Mouse (Mus musculus) adrenal gland, adult 2 months (tissue): ENCODE results near the gene Fam76a. TPM values are rescaled to one million over a fixed set of nuclear protein-coding genes. Genes with fewer than 3 reads are reported as not detected.
A peak's percentile ranks its signal among the peaks of the same experiment; 100 is the strongest.

Source experiments
- DNase-seq: peaks from one replicate; pipeline ENCODE4 v3.0.0; 2021
- polyA plus RNA-seq: library from polyadenylated mRNA; depleted of rRNA; stranded (reverse); fragments of >200 nt; gene quantifications from 2 replicates; pipeline ENCODE4 v1.2.3, GENCODE M21; 2012; rRNA removed
- total RNA-seq, 2 experiments: library from RNA; stranded (reverse); gene quantifications; 2 replicates each; pipeline ENCODE4 v1.2.3; 2021

The Fam76a gene
- total and polyA plus RNA-seq, 3 experiments, result 13.2 to 35.4 (median 27.7) TPM

DNA sequence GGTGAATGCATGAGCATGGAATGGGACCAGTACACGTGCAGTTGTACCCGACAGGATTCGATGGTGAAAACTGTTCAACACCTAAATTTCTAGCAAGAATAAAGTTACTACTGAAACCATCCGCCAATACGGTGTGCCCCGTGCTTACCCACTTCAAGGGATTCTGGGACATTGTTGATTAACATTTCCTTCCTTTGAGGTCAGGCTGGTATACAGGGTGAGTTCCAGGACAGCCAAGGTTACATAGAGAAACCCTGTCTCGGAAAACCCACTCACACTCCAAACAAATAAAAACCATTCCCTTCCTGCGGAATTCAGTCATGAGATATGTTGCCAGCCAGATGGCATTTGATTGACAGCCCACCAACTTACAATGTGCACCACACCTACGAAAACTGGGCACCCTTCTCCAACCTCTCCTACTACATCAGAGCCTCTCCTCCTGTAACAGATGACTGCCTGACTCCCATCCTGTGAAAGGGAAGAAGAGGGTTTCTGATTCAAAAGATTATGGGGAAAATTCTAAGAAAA lies 37.4 kb downstream of the Fam76a start:
- no peak for DNase-seq

DNA sequence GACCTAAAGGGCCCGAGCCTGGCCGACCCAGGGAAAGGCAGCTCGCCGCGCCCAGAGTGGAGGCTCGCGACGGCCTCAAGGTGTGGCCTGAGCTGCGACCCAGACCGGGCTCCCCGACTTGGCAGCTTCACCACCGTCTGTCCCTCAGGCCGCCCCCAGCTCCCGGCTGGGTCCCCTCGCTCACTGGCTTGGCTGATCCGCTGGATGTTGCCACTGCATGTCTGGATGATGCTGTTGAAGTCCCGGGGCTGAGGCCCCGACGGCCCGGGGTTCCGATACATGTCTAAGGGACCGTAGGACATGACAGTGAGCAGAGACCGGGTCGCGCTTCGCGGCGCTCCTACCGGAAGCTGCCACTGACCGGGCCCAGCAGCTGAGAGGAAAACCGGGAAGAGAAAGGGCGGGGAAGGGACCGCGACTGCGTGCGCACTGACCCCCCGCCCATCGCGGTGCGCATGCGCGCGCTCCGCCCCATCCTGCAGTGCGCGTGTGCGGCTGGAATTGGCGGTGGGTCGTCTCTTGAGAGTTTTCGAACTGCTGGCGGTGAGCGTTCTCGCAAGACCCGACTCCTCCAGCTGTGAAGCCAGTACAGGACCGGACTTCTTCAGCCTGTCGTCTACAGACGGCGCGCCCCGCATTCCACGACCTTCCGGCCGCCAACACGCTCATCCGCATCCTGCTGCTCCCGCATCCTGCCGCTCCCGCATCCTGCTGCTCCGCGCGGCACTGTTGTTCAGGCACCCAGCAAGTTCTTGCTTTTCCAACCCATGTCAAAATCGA lies 38.1 kb downstream of the Fam76a start, which contains the start of gene Stx12:
Gene Stx12, minus strand, starts transcription at position 446 of the 780 bp plus-strand sequence.
- DNase-seq, result peak; percentile 94

DNA sequence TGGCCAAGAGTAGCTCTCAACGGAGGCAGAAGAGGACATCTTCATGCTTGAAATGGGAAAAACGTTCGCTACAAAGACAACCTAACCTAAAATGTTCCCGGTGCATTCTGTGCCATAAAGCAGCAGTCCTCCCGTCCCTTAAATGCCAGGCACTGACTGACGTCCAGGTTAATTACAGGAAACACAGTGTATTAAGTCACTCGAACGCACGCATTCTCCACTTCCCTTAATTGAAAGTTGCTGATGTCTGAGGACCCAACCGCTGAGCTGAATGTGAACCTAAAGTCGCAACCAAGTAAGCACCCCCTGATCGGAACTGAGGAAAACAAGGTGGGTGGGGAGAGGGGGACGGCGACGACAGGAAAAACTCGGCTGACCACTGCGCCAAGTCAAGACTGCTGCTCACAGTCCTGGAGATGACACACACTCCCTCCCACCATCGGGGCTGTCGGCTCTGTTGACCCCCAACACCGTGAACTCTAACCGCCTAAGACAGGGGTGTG lies 38.7 kb downstream of the Fam76a start:
- DNase-seq, result peak; percentile 15

DNA sequence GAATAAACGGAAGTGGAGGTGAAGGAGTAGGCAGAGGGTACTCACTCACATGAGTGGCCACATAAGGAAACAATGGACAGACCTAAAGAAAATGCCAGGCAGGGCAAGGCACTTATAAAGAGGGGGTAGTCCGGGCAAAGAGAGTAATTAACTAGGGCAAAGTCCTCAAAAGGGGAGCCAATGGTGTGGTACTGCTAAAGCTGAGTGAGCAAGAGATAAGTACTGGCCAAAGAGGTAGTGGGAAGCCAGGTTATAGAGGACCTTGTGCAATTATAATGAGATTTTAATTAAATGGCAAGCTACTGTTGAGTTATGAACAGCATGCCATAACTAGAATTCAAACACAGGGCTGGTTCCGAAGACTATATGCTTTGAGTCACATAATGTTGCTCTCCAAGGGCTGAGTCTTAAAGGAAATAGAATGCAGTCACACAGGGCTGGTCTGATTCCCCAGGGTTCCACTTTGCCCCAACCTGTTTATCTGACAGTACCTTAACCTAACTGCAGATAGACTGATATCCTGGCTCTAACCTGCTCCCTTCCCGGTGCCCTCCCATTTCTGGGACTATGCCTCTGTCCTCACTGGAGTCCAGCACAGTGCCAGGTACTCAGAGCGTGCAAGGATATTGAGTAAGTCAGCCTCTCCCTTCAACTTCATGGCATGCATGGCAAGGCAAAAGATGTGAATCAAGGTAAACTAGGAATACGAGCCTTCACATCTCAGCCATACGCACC lies 47.8 kb downstream of the Fam76a start:
- DNase-seq, result no peak

DNA sequence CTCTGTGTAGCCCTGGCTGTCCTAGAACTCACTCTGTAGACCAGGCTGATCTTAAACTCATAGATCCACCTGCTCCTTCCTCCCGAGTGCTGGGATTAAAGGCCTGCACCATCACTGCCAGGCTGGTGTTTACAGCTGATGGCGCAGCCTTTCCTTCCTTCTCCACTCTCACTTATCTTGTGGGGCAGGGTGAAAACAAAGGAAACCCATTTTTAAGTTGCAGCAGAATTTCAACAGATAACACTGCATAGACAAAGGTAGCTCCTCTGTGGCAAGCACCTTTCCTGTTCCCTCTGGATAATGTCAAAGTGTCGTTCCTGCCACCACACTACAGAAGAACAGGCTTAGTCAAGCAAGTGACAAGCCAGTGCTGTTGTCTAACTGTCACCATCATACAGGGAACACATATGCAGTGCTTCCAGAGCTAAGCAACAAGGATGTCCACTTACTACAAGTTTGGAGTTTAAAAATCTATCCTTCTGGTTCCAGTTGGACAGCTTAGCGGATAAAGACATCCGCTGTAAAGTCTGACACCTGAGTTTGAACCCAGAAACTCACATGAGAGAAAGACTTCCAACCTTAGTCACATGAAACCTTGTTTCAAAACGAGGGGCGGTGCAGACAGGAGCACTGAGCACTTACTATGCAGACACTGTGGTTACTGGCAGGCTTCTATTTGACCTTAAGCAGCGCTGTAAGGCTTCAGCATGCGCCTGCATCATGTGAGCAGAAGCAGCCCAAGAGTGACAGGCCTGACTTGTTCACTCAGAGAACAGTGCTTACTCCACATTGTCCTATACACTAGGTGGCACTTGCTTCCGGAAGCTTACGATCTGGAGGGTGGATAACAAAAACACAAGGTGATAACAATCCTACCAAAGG lies 48.6 kb downstream of the Fam76a start:
- DNase-seq, result no peak

DNA sequence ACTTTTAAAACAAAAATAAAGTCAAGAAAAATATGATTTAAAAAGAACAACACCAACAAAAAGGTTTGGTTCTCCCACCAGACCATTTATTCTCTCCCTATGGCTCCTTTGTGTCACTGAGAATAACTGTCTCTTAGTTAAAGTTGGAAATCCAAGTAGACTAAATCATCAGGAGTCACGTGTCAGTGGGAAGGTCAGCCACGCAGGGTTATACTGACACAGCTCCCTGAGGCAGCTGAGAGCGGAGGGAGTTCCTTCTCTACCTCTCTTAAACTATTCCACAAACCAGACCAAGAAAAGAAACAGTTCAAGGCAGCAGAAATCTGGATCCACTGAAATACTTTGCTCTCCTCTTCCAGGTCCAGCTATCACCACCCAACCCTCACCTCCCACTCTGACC lies 51.2 kb downstream of the Fam76a start:
- peak; percentile 58 for DNase-seq

DNA sequence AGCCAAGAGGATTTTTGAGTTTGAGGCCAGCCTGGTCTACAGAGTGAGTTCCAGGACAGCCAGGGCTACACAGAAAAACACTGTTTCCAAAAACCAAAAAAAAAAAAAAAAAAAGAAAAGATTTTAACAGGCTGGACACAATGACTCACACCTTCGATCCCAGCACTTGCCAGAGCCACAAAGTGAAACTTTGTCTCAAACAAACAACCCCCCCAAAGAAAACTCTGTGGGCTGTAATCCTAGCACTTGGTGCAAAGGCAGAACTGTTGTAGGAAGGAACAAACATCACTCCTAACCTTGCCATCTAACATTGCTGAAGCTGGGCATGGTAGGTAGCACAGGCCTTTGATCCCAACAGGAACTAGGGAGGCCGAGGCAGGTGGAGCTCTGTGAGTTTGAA lies 57.5 kb downstream of the Fam76a start:
- DNase-seq, result no peak

DNA sequence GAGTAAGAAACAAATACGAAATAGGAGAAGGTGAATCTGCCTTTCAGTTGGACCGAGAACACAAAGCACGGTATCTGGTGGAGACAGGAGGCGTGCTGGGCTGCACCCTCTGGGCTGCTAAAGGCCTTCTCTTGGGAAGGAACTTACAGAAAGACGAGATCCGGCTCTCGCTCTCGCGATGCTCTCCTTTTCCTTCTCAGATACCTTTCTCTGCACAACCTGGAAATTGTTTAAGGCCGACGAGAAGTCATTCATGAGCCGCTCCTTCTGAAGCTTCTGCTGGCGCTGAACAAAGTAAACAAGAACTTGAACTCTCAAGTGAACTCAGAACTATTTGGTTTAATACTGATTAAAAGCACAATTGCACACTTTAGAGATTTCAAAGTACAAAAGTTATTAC lies 59.3 kb downstream of the Fam76a start:
- DNase-seq, result no peak

DNA sequence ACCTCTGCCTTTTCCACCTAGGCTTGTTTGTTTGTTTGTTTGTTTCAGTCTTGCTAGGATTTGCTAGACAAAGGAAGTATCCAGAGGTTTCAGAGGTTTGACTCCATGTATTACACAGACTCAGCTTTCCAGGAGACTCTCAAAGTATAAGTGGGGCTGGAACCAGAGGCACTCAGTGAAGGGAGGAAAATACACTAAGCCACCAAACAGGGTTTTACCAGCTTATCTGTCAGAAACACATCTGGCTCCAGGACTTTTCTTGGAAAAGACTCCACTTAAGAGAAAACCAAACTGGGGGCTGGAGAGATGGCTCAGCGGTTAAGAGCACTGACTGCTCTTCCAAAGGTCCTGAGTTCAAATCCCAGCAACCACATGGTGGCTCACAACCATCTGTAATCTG lies 61.5 kb downstream of the Fam76a start:
- DNase-seq, result no peak

Other genes with a start within 250 kb of the Fam76a start
- 1 to 10 TPM; 5.0 to 6.7 TPM for gene Xkr8, start 190.0 kb downstream of the Fam76a start, total RNA-seq
- 7.2 and 10.0 TPM in 2 replicates for gene Xkr8, start 190.0 kb downstream of the Fam76a start, polyA plus RNA-seq
- gene Smpdl3b, start 165.3 kb downstream of the Fam76a start, total RNA-seq, result 10 to 100 TPM in 1 of 2 experiments, 1 to 10 TPM in 1; 1.7 to 24.2 TPM
- gene Smpdl3b, start 165.3 kb downstream of the Fam76a start, polyA plus RNA-seq, result 15.5 and 32.0 TPM in 2 replicates
- gene Rpa2, start 154.2 kb downstream of the Fam76a start, total RNA-seq, result 1 to 10 TPM; 6.0 to 9.5 TPM
- 6.9 and 12.5 TPM in 2 replicates for gene Rpa2, start 154.2 kb downstream of the Fam76a start, polyA plus RNA-seq
- 1 to 10 TPM; 1.6 to 3.0 TPM for gene Themis2, start 126.2 kb downstream of the Fam76a start, total RNA-seq
- gene Themis2, start 126.2 kb downstream of the Fam76a start, polyA plus RNA-seq, result 4.2 and 4.3 TPM in 2 replicates
- gene Ppp1r8, start 79.4 kb downstream of the Fam76a start, total RNA-seq, result 10 to 100 TPM; 41.1 to 52.4 TPM
- 25.1 and 29.4 TPM in 2 replicates for gene Ppp1r8, start 79.4 kb downstream of the Fam76a start, polyA plus RNA-seq
- gene Stx12, start 38.0 kb downstream of the Fam76a start, total RNA-seq, result 10 to 100 TPM; 52.7 to 58.0 TPM
- gene Stx12, start 38.0 kb downstream of the Fam76a start, polyA plus RNA-seq, result 14.6 and 15.6 TPM in 2 replicates
- gene Fgr, start 51.5 kb upstream of the Fam76a start, total RNA-seq, result under 1 TPM; 0.29 to 0.93 TPM
- gene Fgr, start 51.5 kb upstream of the Fam76a start, polyA plus RNA-seq, result 0.29 and 0.56 TPM in 2 replicates
- gene Ahdc1, start 88.7 kb upstream of the Fam76a start, total RNA-seq, result 10 to 100 TPM; 64.3 to 88.3 TPM
- 78.1 and 88.7 TPM in 2 replicates for gene Ahdc1, start 88.7 kb upstream of the Fam76a start, polyA plus RNA-seq
- gene Wasf2, start 207.9 kb upstream of the Fam76a start, total RNA-seq, result 100 to 1,000 TPM in 1 of 2 experiments, 10 to 100 TPM in 1; 99.4 to 130 TPM
- 43.2 and 57.0 TPM in 2 replicates for gene Wasf2, start 207.9 kb upstream of the Fam76a start, polyA plus RNA-seq